Mouse (Mus musculus) gastrocnemius, postnatal 14 days (tissue): Measurements from ENCODE around the gene Cdx2. TPM values are rescaled to one million over a fixed set of nuclear protein-coding genes. Genes with fewer than 3 reads are reported as not detected.

ENCODE experiments used
- DNase-seq: peaks from one replicate; pipeline ENCODE4 v3.0.0; 2021; ENCODE audit warnings: mixed read lengths
- intact Hi-C: fragments of 180-260 bp; cut with DNase I; formaldehyde crosslinking; loops from one replicate; pipeline ENCODE4 v1.15.1; 2025; ENCODE audit warnings: low total_unique reads
- microRNA-seq, 2 experiments: library from miRNA; unstranded; fragments of <30 nt; microRNA quantifications; one replicate each; pipeline ENCODE4 v1.2.0; 2021
- total RNA-seq, 2 experiments: library from RNA; stranded (reverse); gene quantifications; 2 replicates each; pipeline ENCODE4 v1.2.3; 2021

The Cdx2 gene
- total RNA-seq, 2 experiments from 2014 or later = not detected

GRCm38 (mm10) chr5:147269371-147269770 is 37.7 kb downstream of the Cdx2 start:
- DNase-seq = no peak
- intact Hi-C loops = no loop called here

- intact Hi-C loops = no loop called here
- DNase-seq = no peak
These were observed 38.3 kb downstream of the Cdx2 start for GRCm38 (mm10) chr5:147268728-147269127.

GRCm38 (mm10) chr5:147267434-147267833 is 39.6 kb downstream of the Cdx2 start:
- intact Hi-C loops = no loop called here
- no peak for DNase-seq

DNA sequence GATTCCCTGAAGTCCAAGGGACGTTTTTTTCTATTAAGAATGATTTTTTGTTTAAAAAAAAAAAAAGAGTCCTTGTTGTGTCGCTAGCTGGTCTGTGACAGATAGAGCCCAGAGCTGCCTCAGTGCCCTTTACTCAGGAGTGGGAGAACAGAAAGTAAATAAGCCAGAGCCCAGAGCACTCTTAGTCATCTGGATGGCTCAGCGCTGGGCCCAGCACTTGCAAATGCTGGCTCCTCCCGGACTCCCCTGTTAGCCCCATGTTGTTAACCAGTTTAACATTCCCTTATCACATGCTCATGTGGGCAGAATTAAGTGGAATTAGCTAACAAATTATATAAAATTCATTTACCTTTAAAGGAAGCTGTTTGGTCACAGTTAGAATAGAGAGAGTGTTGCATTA is 43.1 kb downstream of the Cdx2 start:
- no peak for DNase-seq
- intact Hi-C loops = no loop called here

DNA sequence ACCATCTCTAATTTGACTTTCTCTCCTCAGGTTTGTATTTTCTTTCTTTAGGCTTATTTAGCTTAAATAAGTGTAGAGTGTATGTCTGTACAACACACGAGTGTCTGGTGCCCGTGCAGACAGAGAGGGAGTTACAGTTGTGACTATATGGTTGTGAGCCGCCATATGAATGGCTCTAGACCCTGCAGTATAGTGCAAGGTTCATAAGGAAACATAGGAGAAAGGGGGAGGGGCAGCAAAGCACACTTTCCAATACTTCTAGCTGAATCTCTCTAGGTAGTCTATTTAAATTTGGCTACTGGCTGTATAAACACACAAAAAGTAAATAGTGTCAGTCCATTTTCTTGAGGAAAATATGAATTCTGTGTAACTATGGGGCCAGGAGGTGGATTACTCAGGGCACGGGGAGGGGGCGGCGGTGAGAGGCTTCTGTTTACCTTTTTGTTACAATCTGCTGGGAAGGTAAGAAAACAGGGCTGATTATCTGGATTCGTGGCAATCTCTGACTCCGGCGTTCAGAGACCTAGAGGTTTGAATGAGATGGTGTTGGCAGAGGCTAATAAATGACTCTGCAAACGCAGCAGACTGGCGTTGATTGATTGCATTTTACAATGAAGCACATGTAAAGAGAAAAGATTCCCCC is 45.0 kb downstream of the Cdx2 start:
- intact Hi-C loops = no loop called here
- no peak for DNase-seq

DNA sequence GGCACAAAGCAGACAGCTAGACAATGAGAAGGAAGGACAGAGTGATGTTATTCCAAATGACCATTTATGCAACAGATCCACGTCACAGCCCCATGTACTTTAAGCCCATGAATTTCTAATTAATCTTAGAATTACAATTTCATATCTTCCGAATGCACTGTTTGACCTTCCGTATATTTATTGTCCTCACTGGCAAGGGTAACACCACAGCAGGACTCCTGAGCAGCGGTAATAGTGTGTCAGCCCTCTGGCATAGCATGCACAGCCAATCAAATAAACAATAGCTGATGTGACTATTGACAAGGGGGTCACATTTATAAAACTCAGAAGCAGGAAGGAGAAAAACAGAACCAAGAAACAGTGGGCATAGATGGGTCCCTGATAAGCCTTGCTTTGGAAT is 46.3 kb downstream of the Cdx2 start:
- intact Hi-C loops = no loop called here

GRCm38 (mm10) chr5:147260189-147260588 is 46.9 kb downstream of the Cdx2 start:
- intact Hi-C loops = no loop called here
- DNase-seq = no peak

More for the DNA sequence above, 46.3 kb downstream of the Cdx2 start:
- DNase-seq = no peak

Small RNAs within 50 kb of the gene (microRNA-seq; reads per million reads assigned to microRNA genes)
- 0 reads per million in 2 experiments for gene Mir7k

Other genes starting within 250 kb of the Cdx2 start
- gene Lnx2, start 230.7 kb downstream of the Cdx2 start, total RNA-seq = 1 to 10 TPM; 5.6 to 5.9 TPM
- gene Polr1d, start 230.2 kb downstream of the Cdx2 start, total RNA-seq = 10 to 100 TPM; 87.1 to 94.8 TPM
- not detected for gene Gsx1, start 118.6 kb downstream of the Cdx2 start, total RNA-seq
- gene Pdx1, start 37.3 kb downstream of the Cdx2 start, total RNA-seq = not detected
- gene Urad, start 15.2 kb upstream of the Cdx2 start, total RNA-seq = not detected
- not detected for gene Flt3, start 93.2 kb upstream of the Cdx2 start, total RNA-seq
- gene Pan3, start 122.9 kb upstream of the Cdx2 start, total RNA-seq = 10 to 100 TPM; 22.2 to 31.3 TPM